Mouse (Mus musculus) heart, postnatal 0 days (tissue): ENCODE data around the gene Timp2. TPM values are rescaled to one million over a fixed set of nuclear protein-coding genes. Genes with fewer than 3 reads are reported as not detected.

ENCODE experiments used
- ATAC-seq: fragments of 200-750 bp; cut with Nextera tagmentation; 2 replicates; pipeline ENCODE4 v1.8.0; 2017; ENCODE audit warnings: low read depth, moderate number of reproducible peaks, moderate library complexity; ENCODE audit not compliant: insufficient read depth
- DNase-seq: peaks from one replicate; pipeline ENCODE4 v3.0.0-alpha.2; 2016; ENCODE audit warnings: low spot score
- H3K27ac ChIP-seq: fragments of 300-500 bp; sonication (generic); 2 replicates; pipeline ENCODE4 v1.5.1; 2014; ENCODE audit warnings: low read depth, mild to moderate bottlenecking
- H3K27me3 ChIP-seq: fragments of 300-500 bp; sonication (generic); 2 replicates; pipeline ENCODE4 v1.6.1; 2014; ENCODE audit warnings: low read length, mixed read lengths; ENCODE audit not compliant: control insufficient read depth, insufficient read depth
- H3K36me3 ChIP-seq: fragments of 300-500 bp; sonication (generic); replicated peaks from 2 replicates; pipeline ENCODE4 v1.6.1; 2014; ENCODE audit warnings: low read length, mixed read lengths; ENCODE audit not compliant: control insufficient read depth, insufficient read depth
- H3K4me1 ChIP-seq: fragments of 300-500 bp; sonication (generic); 2 replicates; pipeline ENCODE4 v1.6.1; 2014; ENCODE audit warnings: antibody characterized with exemption; ENCODE audit not compliant: control insufficient read depth, insufficient read depth
- H3K4me2 ChIP-seq: fragments of 300-500 bp; sonication (generic); 2 replicates; pipeline ENCODE4 v1.6.1; 2014; ENCODE audit warnings: low read depth, mild to moderate bottlenecking, low read length, moderate library complexity
- H3K4me3 ChIP-seq: fragments of 300-500 bp; sonication (generic); 2 replicates; pipeline ENCODE4 v1.5.1; 2014; ENCODE audit warnings: low read depth, low read length
- H3K9ac ChIP-seq: fragments of 300-500 bp; sonication (generic); replicated peaks from 2 replicates; pipeline ENCODE4 v1.6.1; 2014; ENCODE audit warnings: low read depth, low read length, mixed read lengths
- H3K9me3 ChIP-seq: fragments of 300-500 bp; sonication (generic); replicated peaks from 2 replicates; pipeline ENCODE4 v1.6.1; 2016; ENCODE audit warnings: low read length; ENCODE audit not compliant: control insufficient read depth
- CTCF ChIP-seq: IDR thresholded peaks from 2 replicates; pipeline ENCODE4 v1.5.1; 2016; ENCODE audit warnings: antibody characterized with exemption, control low read depth, low read depth
- EP300 ChIP-seq: IDR thresholded peaks from 2 replicates; pipeline ENCODE4 v1.6.1; 2016; ENCODE audit warnings: antibody characterized with exemption, low read depth
- WGBS: fragments of 180-500 bp; shearing (Covaris S2); extraction: QIAGEN DNeasy Blood & Tissue Kit; methylation state at CpG from one replicate; pipeline ENCODE4 v1.1.7; 2014; 5-methylcytosine and 5-hydroxymethylcytosine counted together
- polyA plus RNA-seq: library from polyadenylated mRNA; unstranded; fragments of >200 nt; fragmentation: Nextera tagmentation; extraction: Ambion mirVana; gene quantifications from 2 replicates; pipeline ENCODE4 v1.2.1, GENCODE M21; 2015
- total RNA-seq: library from RNA; depleted of rRNA; stranded (reverse); fragments of >200 nt; gene quantifications from 2 replicates; pipeline ENCODE4 v1.2.3, GENCODE M21; 2014; ENCODE audit warnings: low replicate concordance

The Timp2 gene
- total and polyA plus RNA-seq, 2 experiments from 2014 or later: 65.5 to 78.5 TPM

DNA sequence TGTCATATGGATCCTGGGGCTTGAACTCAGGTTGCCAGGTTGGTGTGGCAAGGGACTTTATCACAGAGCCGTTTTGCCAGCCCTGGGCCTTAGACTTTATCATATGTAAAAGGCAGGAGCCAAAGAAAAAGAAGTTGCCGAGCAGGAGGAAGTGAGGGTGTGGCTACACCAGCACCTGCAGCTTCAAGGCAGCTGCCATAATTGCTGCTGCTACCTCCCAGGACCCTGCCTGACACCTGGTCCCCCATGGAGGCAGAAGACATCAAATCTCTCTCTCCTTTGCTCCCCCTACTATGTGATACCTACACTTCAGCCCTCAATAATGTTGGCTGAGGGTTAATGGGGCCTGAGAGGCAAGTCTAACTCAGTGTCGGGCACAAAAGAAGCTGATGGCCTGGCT is 7.1 kb downstream of the Timp2 start:
- WGBS: 59% methylated on average over 3 of the region's 3 CpGs
- peaks cover 24% of the 10 kb centered on the region for H3K4me1 ChIP-seq
- H3K27ac ChIP-seq: peak overlapping the region; percentile 61; the same call in 1 of the 2 replicates
- no peak overlapping the region for H3K4me3 ChIP-seq
- no peaks in the 10 kb centered on the region for H3K9me3 ChIP-seq
- no peak overlapping the region for H3K4me2 ChIP-seq
- H3K27me3 ChIP-seq: no peaks in the 10 kb centered on the region
- H3K9ac ChIP-seq: no peak overlapping the region
- TF ChIP-seq CTCF (no peak), EP300 (no peak)
- H3K36me3 ChIP-seq: 0 out of 2 replicates have a peak, but pooled peaks cover 4% of the 10 kb centered on the region
- ATAC-seq: no peak
- DNase-seq: no peak

DNA sequence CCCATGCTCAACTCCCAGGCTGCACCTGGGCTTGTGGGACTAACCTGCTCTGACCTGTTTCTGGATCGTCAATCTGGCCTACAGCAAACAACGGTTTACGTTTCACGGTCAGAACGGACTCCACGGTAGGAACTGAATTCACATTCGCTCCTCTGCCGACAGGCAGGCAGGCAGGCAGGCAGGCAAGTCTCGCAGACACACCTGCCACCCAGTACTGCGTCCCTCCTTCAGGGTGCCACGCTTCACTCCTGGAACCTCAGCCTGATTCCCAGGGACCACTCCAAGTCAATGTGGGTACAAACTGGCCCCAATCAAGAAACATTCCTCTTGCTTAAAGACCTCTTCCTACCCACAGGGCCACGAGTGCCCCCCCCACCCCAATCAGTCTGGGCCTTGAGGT is 7.6 kb downstream of the Timp2 start:
- H3K36me3 ChIP-seq: 0 out of 2 replicates have a peak, but pooled peaks cover 4% of the 10 kb centered on the region
- WGBS: 89% methylated on average over 12 of the region's 12 CpGs
- H3K4me3 ChIP-seq: no peak overlapping the region
- peak overlapping the region; percentile 21; the same call in 1 of the 2 replicates for H3K27ac ChIP-seq
- no peaks in the 10 kb centered on the region for H3K9me3 ChIP-seq
- no peak overlapping the region for H3K4me2 ChIP-seq
- H3K27me3 ChIP-seq: no peaks in the 10 kb centered on the region
- DNase-seq (no peak), ATAC-seq (no peak)
- H3K9ac ChIP-seq: no peak overlapping the region
- no peak for TF ChIP-seq EP300
- no peak for TF ChIP-seq CTCF
- H3K4me1 ChIP-seq: peaks cover 19% of the 10 kb centered on the region

DNA sequence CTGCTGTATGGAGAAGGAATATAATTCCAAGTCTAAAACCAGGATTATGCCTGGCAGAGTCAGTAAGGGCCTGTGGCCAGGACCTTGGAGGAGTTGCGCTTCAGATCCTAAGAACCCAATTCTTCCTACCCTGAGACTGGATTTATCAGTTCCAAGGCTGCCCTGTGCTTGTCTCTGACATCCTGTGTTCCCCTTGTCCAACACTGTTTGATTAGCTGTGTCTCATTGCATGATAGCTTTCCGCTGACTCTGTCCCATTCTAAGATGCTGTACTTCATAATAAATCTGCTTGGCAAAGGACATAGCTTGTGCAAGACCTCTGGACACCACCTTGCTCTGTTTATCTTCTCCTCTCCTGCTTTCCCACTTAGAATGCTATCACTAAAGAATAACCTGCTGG is 8.1 kb downstream of the Timp2 start:
- TF ChIP-seq EP300: no peak
- no peak for TF ChIP-seq CTCF
- Histone ChIP-seq H3K4me3 (no peak overlapping the region), H3K36me3 (no peaks in the 10 kb centered on the region), H3K27me3 (no peaks in the 10 kb centered on the region), H3K9me3 (no peaks in the 10 kb centered on the region), H3K4me1 (peaks cover 19% of the 10 kb centered on the region), H3K27ac (no peak overlapping the region), H3K4me2 (no peak overlapping the region), H3K9ac (no peak overlapping the region)
- WGBS: 87% methylated on average over 2 of the region's 2 CpGs
- ATAC-seq (no peak), DNase-seq (no peak)

DNA sequence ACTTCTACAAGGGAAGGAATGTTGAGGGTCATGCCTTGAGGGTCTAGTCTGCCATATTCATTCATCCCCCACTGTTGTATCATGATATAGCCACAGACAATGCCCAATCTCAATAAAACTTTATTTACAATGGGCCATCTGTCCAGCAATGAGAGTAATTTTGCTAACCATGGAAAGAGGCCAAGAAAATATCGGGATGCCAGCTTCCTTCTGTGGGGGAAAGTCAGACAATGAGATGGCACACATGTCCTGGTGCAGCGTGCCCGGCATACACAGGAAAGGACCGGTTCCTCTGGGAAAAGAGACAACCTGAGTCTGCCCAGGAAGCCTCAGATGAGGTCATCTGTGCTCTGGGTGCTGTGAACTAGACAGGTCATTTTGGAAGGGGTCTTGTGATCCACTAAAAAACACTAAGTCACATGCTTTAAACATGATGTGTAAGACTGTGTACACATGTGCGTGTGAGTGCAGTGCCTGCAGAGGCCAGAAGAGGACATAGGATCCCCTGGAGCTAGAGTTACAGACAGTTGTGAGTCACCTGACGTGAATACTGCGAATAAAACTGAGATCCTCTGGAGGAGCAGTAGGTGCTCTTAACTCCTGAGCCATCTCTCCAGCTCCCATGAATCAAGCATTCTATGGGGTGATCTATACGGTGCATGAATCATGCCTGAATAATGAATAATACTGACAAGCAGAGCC is 9.0 kb downstream of the Timp2 start:
- ATAC-seq (no peak), DNase-seq (no peak)
- Histone ChIP-seq H3K9me3 (no peaks in the 10 kb centered on the region), H3K4me1 (peaks cover 19% of the 10 kb centered on the region), H3K9ac (no peak overlapping the region), H3K4me3 (no peak overlapping the region), H3K4me2 (no peak overlapping the region), H3K36me3 (no peaks in the 10 kb centered on the region), H3K27ac (no peak overlapping the region), H3K27me3 (no peaks in the 10 kb centered on the region)
- no peak for TF ChIP-seq CTCF
- no peak for TF ChIP-seq EP300
- WGBS: 76% methylated on average over 8 of the region's 8 CpGs

DNA sequence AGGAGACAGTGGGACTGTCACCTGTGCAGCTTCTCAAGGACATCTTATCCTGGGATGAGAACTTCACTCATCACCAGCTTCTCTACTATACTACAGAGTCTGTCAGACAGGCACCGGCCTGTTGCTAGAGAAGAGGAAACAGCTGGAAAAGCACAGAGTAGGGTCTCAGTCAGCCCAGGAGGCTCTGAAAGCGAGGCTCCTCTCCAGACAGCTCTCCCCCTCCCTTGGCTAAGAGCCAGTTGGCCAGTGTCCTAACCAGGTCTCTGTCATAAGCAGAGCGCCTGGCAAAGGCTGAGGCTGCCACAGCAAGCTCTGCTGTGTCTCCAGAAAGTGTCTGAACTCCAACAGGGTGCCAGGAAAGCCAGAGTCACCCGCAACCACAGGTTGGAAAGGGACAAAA is 9.8 kb downstream of the Timp2 start:
- Histone ChIP-seq H3K9me3 (no peaks in the 10 kb centered on the region), H3K4me2 (no peak overlapping the region), H3K9ac (no peak overlapping the region), H3K4me3 (no peak overlapping the region), H3K36me3 (no peaks in the 10 kb centered on the region), H3K27me3 (no peaks in the 10 kb centered on the region), H3K27ac (peak overlapping the region; percentile 32; the same call in 1 of the 2 replicates), H3K4me1 (peaks cover 19% of the 10 kb centered on the region)
- DNase-seq (no peak), ATAC-seq (0 out of 2 replicates have a peak, but pooled peaks have one; percentile 8)
- WGBS: 31% methylated on average over 4 of the region's 4 CpGs
- TF ChIP-seq CTCF (no peak), EP300 (no peak)

DNA sequence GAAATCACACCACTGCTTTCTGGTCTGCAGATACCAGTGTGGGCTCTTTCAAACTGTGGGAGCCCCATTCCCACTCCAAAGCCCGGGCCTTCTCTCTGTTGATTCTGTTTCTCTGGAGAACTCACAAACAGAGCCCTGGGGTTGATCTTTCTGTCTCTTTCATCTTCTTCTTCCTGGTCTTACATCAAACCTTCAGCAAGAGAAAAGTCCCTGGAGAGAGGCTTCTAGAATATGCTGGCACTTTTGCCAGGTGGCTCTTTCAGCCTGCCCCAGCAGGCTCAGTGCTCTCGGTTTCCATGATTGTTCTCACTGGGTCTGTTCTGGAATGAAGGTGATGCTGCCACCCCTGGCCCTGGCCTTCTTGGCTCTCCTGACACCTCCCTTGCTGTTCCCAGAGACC is 11.9 kb downstream of the Timp2 start:
- ATAC-seq (no peak), DNase-seq (no peak)
- Histone ChIP-seq H3K4me3 (no peak overlapping the region), H3K36me3 (no peaks in the 10 kb centered on the region), H3K9ac (no peak overlapping the region), H3K4me2 (no peak overlapping the region), H3K27ac (no peak overlapping the region), H3K27me3 (no peaks in the 10 kb centered on the region), H3K9me3 (no peaks in the 10 kb centered on the region), H3K4me1 (peaks cover 12% of the 10 kb centered on the region)
- TF ChIP-seq EP300: no peak
- no peak for TF ChIP-seq CTCF
- WGBS: 72% methylated on average over 2 of the region's 2 CpGs
